Mouse (Mus musculus): Measurements from ENCODE around the gene Cpne4.

Gene Cpne4

DNA sequence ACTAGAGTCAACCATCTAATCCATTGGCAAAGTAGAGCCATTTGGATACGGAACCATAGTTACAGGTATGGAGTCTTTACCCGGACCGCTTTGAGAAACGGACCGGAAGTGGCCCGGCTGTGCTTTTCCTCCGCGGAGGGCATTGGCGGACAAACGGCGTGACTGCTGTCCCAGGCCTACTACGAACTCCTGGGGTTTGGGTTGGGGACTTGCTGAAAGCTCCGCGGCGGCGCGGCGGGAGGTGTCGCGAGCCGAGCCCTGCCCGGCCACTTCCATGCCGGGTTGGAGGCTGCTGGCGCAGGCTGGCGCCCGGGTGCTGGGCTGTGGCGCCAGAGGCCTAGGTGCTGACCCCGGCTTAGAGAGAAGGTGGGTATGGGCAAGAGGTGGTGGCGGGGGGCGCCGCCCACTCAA, 506.1 kb downstream of the Cpne4 start, which contains the start of gene Mrpl3:
Gene Mrpl3, plus strand, starts transcription at position 93 of the 411 bp plus-strand sequence.
- DNase-seq: peak; percentile 88

DNA sequence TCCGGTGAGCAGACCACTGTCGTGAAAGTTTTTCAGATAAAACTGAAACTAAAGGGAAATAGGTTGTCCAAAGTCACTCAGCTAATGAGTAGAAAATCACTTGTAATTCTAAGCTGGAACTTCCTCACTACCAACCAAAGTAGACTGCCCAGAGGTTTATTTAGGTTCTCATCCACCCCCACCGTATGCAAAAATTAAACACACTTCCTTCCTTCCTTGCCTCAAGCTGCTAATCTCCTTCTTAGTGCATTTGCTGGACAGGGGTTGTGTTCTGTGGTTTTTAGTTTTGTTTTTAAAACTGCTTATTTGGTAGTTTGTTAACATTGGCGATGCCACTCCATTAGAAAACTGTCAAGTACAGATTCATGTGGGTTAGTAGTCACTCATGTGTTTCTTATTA, 506.7 kb downstream of the Cpne4 start:
- no peak for DNase-seq

DNA sequence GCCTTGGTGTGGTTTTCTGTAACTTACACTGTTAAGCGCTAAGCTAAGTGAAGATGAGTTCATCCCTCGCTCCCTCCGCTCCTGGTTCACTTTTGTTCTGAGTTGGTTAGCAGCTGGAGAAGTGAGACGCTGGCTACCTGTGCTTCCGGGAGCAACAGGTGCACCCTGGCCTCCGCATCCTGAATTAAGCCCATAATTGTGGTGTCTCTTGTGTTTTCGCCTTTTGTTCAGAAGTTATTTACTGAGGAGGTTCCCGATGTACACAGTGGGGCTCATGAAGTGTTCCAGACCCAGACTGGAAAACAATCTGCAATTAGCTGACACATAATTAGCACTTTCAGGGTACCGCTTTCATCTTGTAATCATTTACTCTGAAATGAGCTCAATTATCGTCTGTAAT, 522.0 kb downstream of the Cpne4 start:
- no peak for DNase-seq

DNA sequence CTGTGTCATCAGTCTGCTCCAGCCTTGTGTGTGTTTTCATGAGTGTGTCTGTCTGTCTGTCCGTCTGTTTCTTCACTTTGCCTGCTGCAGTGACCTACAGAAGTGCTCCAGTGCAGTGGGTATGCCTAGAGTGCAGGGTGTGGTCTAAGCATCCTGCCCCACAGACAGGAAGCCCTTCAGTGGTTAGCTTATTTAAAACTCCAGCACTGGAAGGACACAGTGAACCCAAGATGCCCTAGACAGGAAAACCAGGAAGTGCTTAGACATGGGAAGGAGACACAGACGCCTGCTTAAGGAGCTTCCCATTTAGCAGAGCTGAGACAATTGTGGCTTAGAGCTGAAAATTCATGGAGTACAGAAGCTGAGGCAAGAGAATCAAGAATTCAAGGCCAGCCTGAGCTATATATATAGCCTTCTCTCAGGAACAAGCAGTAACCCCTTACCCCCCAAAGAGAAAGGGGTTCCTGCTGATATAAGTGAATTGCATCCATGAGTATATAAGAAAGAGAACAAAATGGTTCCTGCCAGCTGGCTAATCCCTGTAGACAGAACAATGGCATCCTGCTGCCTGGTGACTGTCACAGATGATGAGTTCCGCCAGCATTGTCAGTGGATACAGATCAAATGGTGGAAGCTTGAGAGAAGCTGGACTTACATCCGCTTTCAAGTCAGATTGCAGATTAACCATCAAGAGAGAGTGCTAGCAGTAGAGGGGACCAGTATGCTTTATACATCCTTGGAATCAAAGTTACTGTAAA, 526.1 kb downstream of the Cpne4 start:
- no peak for DNase-seq

DNA sequence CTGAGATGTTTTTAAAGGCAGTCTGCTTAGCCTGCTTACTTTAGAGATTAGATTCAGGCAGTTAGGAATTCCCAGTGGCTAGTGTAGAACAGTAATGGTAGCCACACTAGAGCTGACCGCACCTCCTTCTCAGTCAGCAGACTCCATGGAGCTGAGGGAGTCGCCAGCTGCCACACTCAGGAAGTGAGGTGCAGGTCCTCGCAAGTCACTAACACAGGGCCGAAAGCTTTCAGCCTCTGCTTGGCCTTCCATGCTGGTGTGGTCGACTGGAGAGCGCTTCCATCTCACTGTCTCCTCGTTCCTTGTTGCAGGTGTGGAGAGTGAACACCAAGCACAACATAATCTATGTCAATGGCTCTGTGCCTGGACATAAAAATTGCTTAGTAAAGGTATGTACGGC, 527.8 kb downstream of the Cpne4 start:
- no peak for DNase-seq

DNA sequence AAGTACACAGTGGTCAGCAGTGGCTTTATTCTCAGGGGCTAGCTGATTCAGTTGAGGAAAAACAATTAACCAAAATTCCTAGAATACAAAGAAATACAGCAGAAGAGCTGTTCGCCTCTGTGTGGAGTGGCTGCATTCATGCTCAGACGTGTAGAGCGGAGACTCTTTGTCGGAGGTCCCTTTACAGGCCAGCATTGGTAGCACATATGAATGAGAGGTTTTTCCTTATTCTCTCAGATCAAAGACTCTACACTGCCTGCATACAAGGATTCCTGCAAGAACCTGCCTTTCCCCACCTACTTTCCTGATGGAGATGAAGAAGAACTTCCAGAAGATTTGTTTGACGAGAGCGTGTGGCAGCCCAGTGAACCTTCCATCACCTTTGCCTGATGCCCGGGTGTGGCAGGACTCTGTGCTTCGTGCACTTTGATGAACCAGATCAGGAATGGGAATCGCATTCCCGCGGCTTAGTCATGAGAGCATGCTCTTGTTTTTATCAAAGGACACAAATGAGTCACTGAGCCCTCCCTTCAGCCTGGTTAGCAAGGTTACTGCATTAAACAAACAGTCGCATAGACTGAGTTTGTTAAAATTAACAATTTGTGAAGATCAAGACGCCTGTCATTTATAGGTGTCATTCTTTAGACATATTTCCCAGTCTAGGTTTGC, 529.8 kb downstream of the Cpne4 start:
- DNase-seq: no peak

DNA sequence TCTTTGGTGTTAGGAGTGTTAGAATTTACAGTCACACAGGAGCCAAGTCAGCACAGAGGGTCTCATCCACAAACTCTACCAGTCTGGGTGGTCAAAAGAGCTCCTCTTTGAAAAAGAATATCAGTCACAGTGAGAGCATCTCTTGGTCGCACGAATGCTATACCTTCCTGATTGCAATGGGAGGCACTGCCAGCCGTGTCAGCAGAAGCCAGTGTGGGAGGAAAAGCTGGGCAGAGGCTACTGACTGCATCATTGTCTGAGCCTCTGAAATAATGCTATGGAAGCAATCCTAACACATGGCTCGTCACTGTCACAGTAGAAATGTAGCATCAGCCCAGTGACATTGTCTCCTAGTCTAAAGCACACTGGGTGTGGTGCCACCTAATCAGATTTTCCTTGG, 531.4 kb downstream of the Cpne4 start:
- no peak for DNase-seq

DNA sequence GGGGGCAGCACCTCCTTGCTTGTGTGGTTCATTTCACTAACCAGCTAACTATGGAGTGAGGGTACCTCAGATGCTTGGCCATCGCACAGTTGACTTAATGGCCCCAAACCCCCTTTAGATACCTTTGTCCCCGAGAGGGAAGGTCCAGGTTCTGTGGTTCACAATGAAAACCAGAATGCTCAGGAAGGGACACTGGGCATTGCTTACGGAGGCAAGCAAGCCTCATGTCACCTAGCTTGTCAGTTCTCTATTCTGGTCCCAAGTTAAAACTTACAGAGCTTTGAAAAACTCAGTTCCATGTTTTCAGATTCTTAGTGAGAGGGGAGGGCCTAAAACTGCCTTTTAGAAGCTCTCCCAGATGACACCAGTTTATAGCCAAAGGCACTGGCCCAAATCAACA, 533.2 kb downstream of the Cpne4 start:
- no peak for DNase-seq
